Mouse (Mus musculus) sigmoid colon, adult 10 weeks (tissue): ENCODE data around the gene Dnajb12. TPM values are rescaled to one million over a fixed set of nuclear protein-coding genes. Genes with fewer than 3 reads are reported as not detected.

Experiments
- polyA plus RNA-seq: library from polyadenylated mRNA; stranded (reverse); fragments of 350-450 nt; fragmentation: Illumina TruSeq; extraction: RNeasy Lipid Tissue Mini Kit (QIAGEN cat#74804); gene quantifications from one replicate; pipeline ENCODE4 v1.2.3, GENCODE M21; 2014; ENCODE audit warnings: low read depth, low replicate concordance

The Dnajb12 gene
- 7.2 TPM for polyA plus RNA-seq

DNA sequence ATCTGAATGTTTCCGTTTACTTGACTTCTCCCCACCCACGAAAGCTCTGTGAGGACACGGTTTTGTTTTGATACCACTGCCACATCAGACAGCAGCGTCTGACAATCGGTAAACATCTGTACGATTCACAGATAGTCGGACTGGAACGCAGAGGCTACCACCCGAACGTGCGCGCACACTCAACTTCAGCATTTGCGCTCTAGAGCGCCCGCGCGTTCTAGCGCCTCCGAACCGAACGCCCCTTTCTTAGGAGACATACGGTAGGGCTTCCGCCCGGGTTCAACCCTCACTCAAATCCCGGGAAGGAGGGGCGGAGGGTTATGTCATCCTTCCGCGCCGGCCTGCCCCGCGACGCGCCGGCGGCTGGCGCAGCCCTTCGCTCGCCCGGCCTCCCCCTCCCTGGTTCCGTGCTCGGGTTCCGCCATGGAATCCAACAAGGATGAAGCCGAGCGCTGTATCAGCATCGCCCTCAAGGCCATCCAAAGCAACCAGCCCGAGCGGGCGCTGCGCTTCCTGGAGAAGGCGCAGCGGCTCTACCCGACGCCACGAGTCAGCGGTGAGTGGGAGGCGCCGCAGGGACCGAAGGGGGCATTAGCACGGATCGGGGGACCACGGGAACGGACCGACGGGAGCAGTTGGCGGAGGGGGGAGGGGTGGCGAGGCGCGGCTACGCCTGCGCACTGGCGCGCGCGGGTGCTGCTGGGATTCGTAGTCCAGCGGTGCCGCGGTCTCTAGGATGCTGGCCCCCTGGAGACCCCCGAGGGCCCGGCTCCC is at the start of gene Dnajb12:
Gene Dnajb12, plus strand, starts transcription at position 302 of the 774 bp plus-strand sequence.

Other genes starting within 250 kb of the Dnajb12 start
- gene Micu1, start 177.1 kb upstream of the Dnajb12 start, polyA plus RNA-seq, result 74.4 TPM
- gene Ddit4, start 72.3 kb downstream of the Dnajb12 start, polyA plus RNA-seq, result 18.5 TPM
- gene Ascc1, start 123.2 kb downstream of the Dnajb12 start, polyA plus RNA-seq, result 8.9 TPM
- gene Anapc16, start 123.6 kb downstream of the Dnajb12 start, polyA plus RNA-seq, result 29.8 TPM
- gene Spock2, start 226.7 kb downstream of the Dnajb12 start, polyA plus RNA-seq, result 3.2 TPM